Mouse (Mus musculus) erythroblast, embryonic 14.5 days (primary cell): ENCODE measurements around the gene Iqcg. TPM values are rescaled to one million over a fixed set of nuclear protein-coding genes. Genes with fewer than 3 reads are reported as not detected.
"Not testable (repeated sequence)": the region's sequence is repeated elsewhere in the genome, so short reads cannot be mapped to it uniquely, and the experiment has no call there.

ENCODE experiments used
- H3K27me3 ChIP-seq: 2 replicates; pipeline ENCODE4 v1.6.1; 2012; ENCODE audit warnings: inconsistent platforms; ENCODE audit not compliant: control insufficient read depth
- H3K36me3 ChIP-seq: 2 replicates; pipeline ENCODE4 v1.6.1; 2012; ENCODE audit warnings: mild to moderate bottlenecking, inconsistent platforms; ENCODE audit not compliant: control insufficient read depth
- H3K4me1 ChIP-seq: 2 replicates; pipeline ENCODE4 v1.6.1; 2012; ENCODE audit warnings: inconsistent platforms; ENCODE audit not compliant: control insufficient read depth
- H3K4me3 ChIP-seq: replicated peaks from 2 replicates; pipeline ENCODE3; 2012; ENCODE audit warnings: moderate library complexity, mild to moderate bottlenecking, inconsistent platforms
- H3K9me3 ChIP-seq: 2 replicates; pipeline ENCODE4 v1.6.1; 2012; ENCODE audit warnings: low read length, inconsistent platforms, mixed read lengths; ENCODE audit not compliant: control insufficient read depth
- GATA1 ChIP-seq: IDR thresholded peaks from 2 replicates; pipeline ENCODE4 v1.6.1; 2012; ENCODE audit warnings: low read length, inconsistent platforms, mixed read lengths
- TAL1 ChIP-seq: IDR thresholded peaks from 3 replicates; pipeline ENCODE4 v1.6.1; 2012; ENCODE audit warnings: low read length, inconsistent platforms, mixed read lengths
- polyA plus RNA-seq: library from polyadenylated mRNA; stranded (reverse); fragments of >175 nt; gene quantifications from 2 replicates; pipeline ENCODE4 v1.2.3, GENCODE M21; 2012

Iqcg gene
- polyA plus RNA-seq, 1 experiment, result 1.6 TPM

DNA sequence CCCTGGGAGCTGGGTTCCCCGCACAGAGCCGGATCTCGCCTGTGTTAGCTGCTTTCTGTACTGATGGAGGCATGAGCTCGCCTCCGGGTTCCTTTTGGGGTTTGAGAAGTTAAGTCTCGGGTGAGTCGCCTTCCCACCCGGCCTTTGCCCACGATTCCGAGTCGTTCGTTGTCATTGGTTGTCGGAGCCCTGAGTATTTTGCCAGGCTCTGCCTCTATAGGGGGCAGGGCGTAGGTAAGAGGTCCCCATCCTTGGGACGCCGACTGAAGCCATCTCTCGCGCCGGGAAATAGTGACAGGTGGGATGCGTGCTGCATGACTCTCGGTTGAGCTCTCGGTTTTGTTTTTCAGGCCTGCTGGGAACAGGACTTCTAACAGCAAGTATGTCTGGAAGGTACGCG lies 768 bp upstream of the Iqcg start:
- peaks cover 38% of the 10 kb centered on the region for H3K36me3 ChIP-seq
- H3K4me3 ChIP-seq, result peak overlapping the region; percentile 65
- no peaks in the 10 kb centered on the region for H3K9me3 ChIP-seq
- peaks cover 6% of the 10 kb centered on the region; the same call in 1 of the 2 replicates for H3K27me3 ChIP-seq
- TF ChIP-seq TAL1 (no peak), GATA1 (no peak)
- H3K4me1 ChIP-seq, result peaks cover 46% of the 10 kb centered on the region

- H3K4me3 ChIP-seq, result peak overlapping the region; percentile 65
- peaks cover 38% of the 10 kb centered on the region for H3K4me1 ChIP-seq
- no peak for TF ChIP-seq TAL1
- TF ChIP-seq GATA1, result no peak
- no peaks in the 10 kb centered on the region for H3K9me3 ChIP-seq
- peaks cover 33% of the 10 kb centered on the region for H3K36me3 ChIP-seq
- peaks cover 6% of the 10 kb centered on the region; the same call in 1 of the 2 replicates for H3K27me3 ChIP-seq
Observed at GRCm38 (mm10) chr16:33055655-33056054, 363 bp downstream of the Iqcg start.

- not testable (repeated sequence) for H3K4me3 ChIP-seq, H3K9me3 ChIP-seq, H3K27me3 ChIP-seq
- Histone ChIP-seq H3K36me3 (peaks cover 26% of the 10 kb centered on the region), H3K4me1 (peaks cover 33% of the 10 kb centered on the region)
Observed at GRCm38 (mm10) chr16:33054927-33055326, 1.1 kb downstream of the Iqcg start.

DNA sequence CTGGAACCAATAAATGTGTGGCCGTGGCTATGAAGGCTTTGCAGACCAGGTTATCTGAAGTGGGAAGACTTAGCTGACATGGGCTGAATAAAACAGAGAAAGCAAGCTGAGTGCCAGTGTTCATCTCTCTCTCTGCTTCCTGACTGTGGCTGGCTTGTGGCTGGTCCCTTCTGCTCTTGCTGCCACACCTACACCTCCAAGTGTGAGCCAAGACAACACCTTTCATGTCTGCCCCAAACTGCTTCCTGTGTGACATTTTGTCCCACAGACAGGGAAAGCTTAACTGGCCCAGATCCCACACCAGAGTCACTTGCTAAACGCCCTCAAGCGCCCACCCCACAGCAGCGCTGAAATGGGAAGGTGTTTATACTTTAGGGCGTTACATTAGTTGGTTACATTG lies 2.9 kb downstream of the Iqcg start:
- Histone ChIP-seq H3K4me1 (peaks cover 17% of the 10 kb centered on the region), H3K9me3 (no peaks in the 10 kb centered on the region), H3K36me3 (peaks cover 8% of the 10 kb centered on the region), H3K27me3 (peaks cover 6% of the 10 kb centered on the region; the same call in 1 of the 2 replicates), H3K4me3 (no peak overlapping the region)
- TF ChIP-seq GATA1 (no peak), TAL1 (no peak)

GRCm38 (mm10) chr16:33049809-33050208 lies 6.2 kb downstream of the Iqcg start:
- no peak for TF ChIP-seq TAL1
- TF ChIP-seq GATA1, result no peak
- H3K27me3 ChIP-seq, result peaks cover 6% of the 10 kb centered on the region; the same call in 1 of the 2 replicates
- H3K4me1 ChIP-seq, result no peaks in the 10 kb centered on the region
- no peaks in the 10 kb centered on the region for H3K36me3 ChIP-seq
- H3K4me3 ChIP-seq, result no peak overlapping the region
- no peaks in the 10 kb centered on the region for H3K9me3 ChIP-seq

GRCm38 (mm10) chr16:33048686-33049085 lies 7.3 kb downstream of the Iqcg start:
- no peaks in the 10 kb centered on the region for H3K9me3 ChIP-seq

GRCm38 (mm10) chr16:33048004-33048403 lies 8.0 kb downstream of the Iqcg start:
- H3K36me3 ChIP-seq, result no peaks in the 10 kb centered on the region
- no peak overlapping the region for H3K4me3 ChIP-seq
- H3K9me3 ChIP-seq, result no peaks in the 10 kb centered on the region
- no peak for TF ChIP-seq TAL1
- no peak for TF ChIP-seq GATA1
- H3K27me3 ChIP-seq, result peaks cover 2% of the 10 kb centered on the region; the same call in 1 of the 2 replicates
- no peaks in the 10 kb centered on the region for H3K4me1 ChIP-seq

More at GRCm38 (mm10) chr16:33048686-33049085, 7.3 kb downstream of the Iqcg start:
- no peak for TF ChIP-seq TAL1
- no peak for TF ChIP-seq GATA1
- H3K27me3 ChIP-seq, result peaks cover 6% of the 10 kb centered on the region; the same call in 1 of the 2 replicates
- no peaks in the 10 kb centered on the region for H3K4me1 ChIP-seq
- H3K36me3 ChIP-seq, result no peaks in the 10 kb centered on the region
- no peak overlapping the region for H3K4me3 ChIP-seq

GRCm38 (mm10) chr16:33043268-33043667 lies 12.8 kb downstream of the Iqcg start:
- Histone ChIP-seq H3K27me3 (no peaks in the 10 kb centered on the region), H3K4me3 (no peak overlapping the region), H3K36me3 (no peaks in the 10 kb centered on the region), H3K4me1 (no peaks in the 10 kb centered on the region), H3K9me3 (no peaks in the 10 kb centered on the region)
- no peak for TF ChIP-seq TAL1
- no peak for TF ChIP-seq GATA1

DNA sequence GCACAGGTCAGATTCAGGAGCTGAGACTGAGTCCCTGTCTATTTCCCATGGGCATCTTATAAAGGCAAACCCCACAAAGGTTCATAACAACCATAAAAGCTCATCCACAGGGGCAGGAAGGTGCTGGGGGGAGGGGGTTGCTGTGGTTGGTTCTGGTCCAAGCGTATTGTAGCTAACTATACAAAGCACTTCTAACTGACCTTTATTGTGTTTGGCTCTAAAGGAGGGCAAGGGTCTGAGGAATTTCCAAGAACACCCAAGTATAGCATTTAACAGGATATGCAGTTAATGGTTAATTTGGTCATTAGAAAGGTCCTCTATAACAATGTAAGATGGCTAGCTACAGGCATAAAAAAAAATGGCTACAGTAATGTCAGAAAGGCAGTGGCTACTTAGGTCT lies 13.3 kb downstream of the Iqcg start:
- TF ChIP-seq TAL1 (no peak), GATA1 (no peak)
- no peak overlapping the region for H3K4me3 ChIP-seq
- no peaks in the 10 kb centered on the region for H3K36me3 ChIP-seq
- H3K9me3 ChIP-seq, result no peaks in the 10 kb centered on the region
- H3K4me1 ChIP-seq, result no peaks in the 10 kb centered on the region
- no peaks in the 10 kb centered on the region for H3K27me3 ChIP-seq

DNA sequence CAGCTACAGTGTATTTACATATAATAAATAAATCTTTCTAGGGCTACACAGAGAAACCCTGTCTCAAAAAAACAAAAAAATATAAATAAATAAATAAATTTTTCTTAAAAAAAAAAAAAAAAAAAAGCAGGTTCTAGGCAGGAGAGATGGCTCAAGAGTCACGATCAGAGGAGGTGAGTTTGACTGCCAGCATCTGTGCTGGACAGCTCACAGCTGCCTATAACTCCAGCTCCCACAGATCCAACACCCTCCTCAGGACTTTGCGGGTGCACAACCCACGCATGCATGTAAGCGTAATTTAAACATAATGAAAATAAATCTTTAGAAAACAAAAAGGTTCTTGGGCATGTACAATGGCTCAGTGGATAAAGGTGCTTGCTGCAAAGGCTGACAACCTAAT lies 20.0 kb downstream of the Iqcg start:
- no peaks in the 10 kb centered on the region for H3K4me1 ChIP-seq
- TF ChIP-seq GATA1, result no peak
- TF ChIP-seq TAL1, result no peak
- H3K9me3 ChIP-seq, result no peaks in the 10 kb centered on the region
- no peaks in the 10 kb centered on the region for H3K27me3 ChIP-seq
- H3K36me3 ChIP-seq, result no peaks in the 10 kb centered on the region
- no peak overlapping the region for H3K4me3 ChIP-seq
